Mouse (Mus musculus): ENCODE results near the gene Pla2g5. TPM values are rescaled to one million over a fixed set of nuclear protein-coding genes. Genes with fewer than 3 reads are reported as not detected.

The Pla2g5 gene
- polyA plus RNA-seq, 1 experiment from 2014 or later = 0.42 TPM

DNA sequence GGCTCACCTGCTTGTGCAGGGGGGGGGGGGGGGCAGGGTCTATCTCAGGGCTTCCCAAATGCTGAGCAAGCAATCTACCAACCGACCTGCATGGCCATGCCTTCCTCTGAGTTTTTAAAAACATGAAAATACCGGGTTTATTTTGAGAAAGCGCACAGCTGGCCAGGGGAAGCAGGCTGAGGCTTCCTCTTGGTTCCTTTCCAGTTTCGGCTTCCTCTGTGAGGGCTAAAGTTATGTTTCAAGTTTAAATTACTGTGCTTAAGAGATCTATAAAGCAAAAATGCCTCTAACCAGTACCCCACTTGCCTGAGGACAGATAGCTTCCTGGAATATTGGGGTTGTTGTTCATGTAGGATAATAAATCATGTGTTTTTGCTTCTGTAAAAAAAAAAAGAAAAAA lies 77.1 kb downstream of the Pla2g5 start:
- 36% methylated on average over 4 of the region's 4 CpGs for WGBS
- Histone ChIP-seq H3K27me3 (replicated peaks; ENCODE audit: control insufficient read depth, insufficient read depth, low read length) (no peaks in the 10 kb centered on the region), H3K9me3 (ENCODE audit: control insufficient read depth, low read length) (no peaks in the 10 kb centered on the region), H3K4me3 (ENCODE audit: low read depth, low read length) (no peak overlapping the region), H3K9ac (ENCODE audit: low read length) (no peak overlapping the region), H3K27ac (ENCODE audit: low read depth) (no peak overlapping the region), H3K36me3 (ENCODE audit: control insufficient read depth, insufficient read depth, low read length) (no peaks in the 10 kb centered on the region), H3K4me1 (replicated peaks; ENCODE audit: control insufficient read depth, insufficient read depth, low read length) (no peaks in the 10 kb centered on the region), H3K4me2 (ENCODE audit: low read length) (no peak overlapping the region)
- ATAC-seq (replicated peaks; ENCODE audit: low FRiP score, low TSS enrichment, low read depth) (no peak), DNase-seq (ENCODE audit: low spot score) (no peak)

DNA sequence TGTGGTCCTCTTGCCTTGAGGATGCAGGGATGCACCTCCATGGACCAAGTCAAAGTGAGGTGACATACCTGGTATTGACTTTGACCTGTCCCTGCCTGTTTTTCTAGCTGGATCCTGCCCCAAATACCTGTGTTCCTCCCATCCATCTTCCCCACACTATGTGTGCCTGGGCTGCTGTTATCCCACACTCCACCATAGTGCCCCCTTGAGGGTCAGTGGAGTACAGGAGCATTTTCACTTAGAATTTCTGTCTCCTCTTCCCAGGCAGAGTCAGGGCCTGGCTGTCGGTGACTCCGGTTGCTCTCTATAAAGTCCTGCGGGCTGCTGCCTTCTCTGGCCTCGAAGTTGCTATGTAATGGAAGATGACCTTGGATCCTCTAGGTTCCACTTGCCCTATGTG lies 77.6 kb downstream of the Pla2g5 start:
- no peak overlapping the region for H3K4me2 ChIP-seq (ENCODE audit: low read length)
- no peak overlapping the region for H3K9ac ChIP-seq (ENCODE audit: low read length)
- ATAC-seq (replicated peaks; ENCODE audit: low FRiP score, low TSS enrichment, low read depth) (no peak), DNase-seq (ENCODE audit: low spot score) (no peak)
- no peaks in the 10 kb centered on the region for H3K36me3 ChIP-seq (ENCODE audit: control insufficient read depth, insufficient read depth, low read length)
- H3K4me1 ChIP-seq (replicated peaks; ENCODE audit: control insufficient read depth, insufficient read depth, low read length) = no peaks in the 10 kb centered on the region
- H3K4me3 ChIP-seq (ENCODE audit: low read depth, low read length) = no peak overlapping the region
- 54% methylated on average over 4 of the region's 4 CpGs for WGBS
- H3K27ac ChIP-seq (ENCODE audit: low read depth) = no peak overlapping the region
- H3K9me3 ChIP-seq (ENCODE audit: control insufficient read depth, low read length) = no peaks in the 10 kb centered on the region
- H3K27me3 ChIP-seq (replicated peaks; ENCODE audit: control insufficient read depth, insufficient read depth, low read length) = no peaks in the 10 kb centered on the region

DNA sequence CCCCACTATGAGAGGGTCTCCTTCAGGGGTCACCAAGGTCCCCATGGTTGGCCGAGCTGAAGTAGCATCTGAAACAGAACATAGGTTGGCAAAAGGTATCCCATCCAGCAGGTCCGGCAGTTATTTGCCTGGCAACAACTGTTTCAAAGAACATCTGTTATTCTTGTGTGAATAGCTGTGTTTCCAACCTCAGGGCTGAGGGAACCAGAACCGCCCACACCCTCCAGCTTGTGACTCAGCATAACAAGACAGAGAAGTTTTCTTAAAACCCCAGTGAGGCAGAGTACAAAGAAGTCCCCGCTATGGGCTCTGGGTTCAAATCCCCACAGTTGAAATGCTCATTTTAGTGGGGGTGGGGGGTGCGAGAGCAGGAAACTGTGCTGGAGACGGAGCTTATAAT lies 81.2 kb downstream of the Pla2g5 start:
- no peak overlapping the region for H3K27ac ChIP-seq (ENCODE audit: low read depth)
- DNase-seq (ENCODE audit: low spot score) (no peak), ATAC-seq (replicated peaks; ENCODE audit: low FRiP score, low TSS enrichment, low read depth) (no peak)
- WGBS = 79% methylated on average over 6 of the region's 6 CpGs
- no peak overlapping the region for H3K9ac ChIP-seq (ENCODE audit: low read length)
- H3K27me3 ChIP-seq (replicated peaks; ENCODE audit: control insufficient read depth, insufficient read depth, low read length) = no peaks in the 10 kb centered on the region
- H3K36me3 ChIP-seq (ENCODE audit: control insufficient read depth, insufficient read depth, low read length) = no peaks in the 10 kb centered on the region
- peaks cover 6% of the 10 kb centered on the region; the same call in 1 of the 2 replicates for H3K4me1 ChIP-seq (replicated peaks; ENCODE audit: control insufficient read depth, insufficient read depth, low read length)
- no peaks in the 10 kb centered on the region for H3K9me3 ChIP-seq (ENCODE audit: control insufficient read depth, low read length)
- no peak overlapping the region for H3K4me2 ChIP-seq (ENCODE audit: low read length)
- no peak overlapping the region for H3K4me3 ChIP-seq (ENCODE audit: low read depth, low read length)

DNA sequence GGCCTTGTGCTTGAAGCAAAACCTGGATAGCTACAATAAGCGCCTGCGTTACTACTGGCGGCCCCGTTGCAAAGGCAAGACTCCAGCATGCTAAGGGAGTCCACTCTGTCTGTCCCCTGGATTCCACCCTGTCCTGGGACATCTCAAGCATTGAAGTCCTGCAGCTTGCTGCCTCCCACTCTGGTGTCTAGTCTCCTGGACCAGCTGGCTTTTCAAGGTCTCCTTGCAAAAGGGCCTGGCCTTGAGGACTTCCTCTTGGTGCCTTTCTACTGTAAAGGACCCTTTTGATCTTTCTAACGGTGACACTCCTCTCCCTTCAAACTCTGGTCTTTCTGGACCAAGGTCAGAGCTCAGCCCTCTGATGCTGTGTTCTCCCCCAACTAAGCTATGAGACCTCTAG lies 83.0 kb downstream of the Pla2g5 start:
- no peak overlapping the region for H3K4me2 ChIP-seq (ENCODE audit: low read length)
- peaks cover 6% of the 10 kb centered on the region; the same call in 1 of the 2 replicates for H3K4me1 ChIP-seq (replicated peaks; ENCODE audit: control insufficient read depth, insufficient read depth, low read length)
- no peak overlapping the region for H3K27ac ChIP-seq (ENCODE audit: low read depth)
- ATAC-seq (replicated peaks; ENCODE audit: low FRiP score, low TSS enrichment, low read depth) (no peak), DNase-seq (ENCODE audit: low spot score) (no peak)
- WGBS = 71% methylated on average over 5 of the region's 5 CpGs
- H3K36me3 ChIP-seq (ENCODE audit: control insufficient read depth, insufficient read depth, low read length) = no peaks in the 10 kb centered on the region
- no peak overlapping the region for H3K4me3 ChIP-seq (ENCODE audit: low read depth, low read length)
- H3K27me3 ChIP-seq (replicated peaks; ENCODE audit: control insufficient read depth, insufficient read depth, low read length) = no peaks in the 10 kb centered on the region
- H3K9me3 ChIP-seq (ENCODE audit: control insufficient read depth, low read length) = no peaks in the 10 kb centered on the region
- H3K9ac ChIP-seq (ENCODE audit: low read length) = no peak overlapping the region

DNA sequence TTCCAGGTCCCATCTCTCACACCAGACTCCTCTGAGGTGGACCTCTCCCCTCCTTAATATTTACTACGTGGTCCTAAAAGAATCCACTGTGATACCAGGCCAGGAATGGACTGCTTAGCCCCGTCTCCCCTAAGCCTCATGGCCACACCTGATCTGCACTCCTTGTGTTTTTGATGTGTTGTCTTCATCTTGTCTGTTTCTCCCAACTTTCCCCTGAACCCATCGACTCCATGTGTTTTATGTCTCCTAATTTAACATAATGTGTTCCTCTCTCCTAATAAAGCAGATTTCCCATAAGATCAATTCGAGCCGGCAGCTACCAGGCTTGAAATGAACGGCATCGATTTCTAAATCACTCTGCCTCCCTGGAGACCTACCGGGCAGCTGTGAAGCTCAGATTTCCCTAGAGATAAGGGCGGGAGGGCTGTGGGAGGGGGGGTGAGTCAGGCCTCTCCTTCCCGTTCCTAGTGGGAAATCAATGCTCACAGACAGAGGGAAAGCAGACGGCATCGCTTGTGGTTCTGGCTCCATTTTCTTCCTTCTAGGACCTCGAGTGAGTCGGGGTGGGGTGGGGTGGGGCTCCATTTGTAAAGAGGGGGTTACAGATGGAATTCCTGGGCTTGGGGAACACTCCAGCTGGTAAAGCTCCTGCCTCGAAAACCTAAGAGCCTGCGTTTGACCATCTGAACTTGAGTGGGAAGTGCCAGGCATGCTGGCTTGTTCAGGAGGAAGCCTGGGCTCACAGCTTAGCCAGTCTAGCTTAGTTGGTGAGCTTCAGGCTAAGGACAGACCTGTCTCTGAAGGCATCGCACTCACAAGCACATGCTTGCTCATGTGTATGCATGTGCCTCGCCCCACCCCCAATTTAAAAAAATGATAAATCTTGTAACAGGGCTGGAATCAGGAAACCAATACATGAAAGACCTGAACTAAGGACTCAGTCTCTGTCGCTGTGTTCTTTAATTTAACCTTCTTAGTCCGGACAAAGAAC lies 85.6 kb downstream of the Pla2g5 start:
- no peak for ATAC-seq (replicated peaks; ENCODE audit: low FRiP score, low TSS enrichment, low read depth)
- Histone ChIP-seq H3K4me2 (ENCODE audit: low read length) (no peak overlapping the region), H3K9ac (ENCODE audit: low read length) (no peak overlapping the region), H3K27me3 (replicated peaks; ENCODE audit: control insufficient read depth, insufficient read depth, low read length) (no peaks in the 10 kb centered on the region), H3K27ac (ENCODE audit: low read depth) (no peak overlapping the region), H3K4me1 (replicated peaks; ENCODE audit: control insufficient read depth, insufficient read depth, low read length) (peaks cover 6% of the 10 kb centered on the region; the same call in 1 of the 2 replicates), H3K4me3 (ENCODE audit: low read depth, low read length) (no peak overlapping the region), H3K9me3 (ENCODE audit: control insufficient read depth, low read length) (no peaks in the 10 kb centered on the region), H3K36me3 (ENCODE audit: control insufficient read depth, insufficient read depth, low read length) (no peaks in the 10 kb centered on the region)
- WGBS = 30% methylated on average over 20 of the region's 20 CpGs
- no peak for DNase-seq (ENCODE audit: low spot score)

DNA sequence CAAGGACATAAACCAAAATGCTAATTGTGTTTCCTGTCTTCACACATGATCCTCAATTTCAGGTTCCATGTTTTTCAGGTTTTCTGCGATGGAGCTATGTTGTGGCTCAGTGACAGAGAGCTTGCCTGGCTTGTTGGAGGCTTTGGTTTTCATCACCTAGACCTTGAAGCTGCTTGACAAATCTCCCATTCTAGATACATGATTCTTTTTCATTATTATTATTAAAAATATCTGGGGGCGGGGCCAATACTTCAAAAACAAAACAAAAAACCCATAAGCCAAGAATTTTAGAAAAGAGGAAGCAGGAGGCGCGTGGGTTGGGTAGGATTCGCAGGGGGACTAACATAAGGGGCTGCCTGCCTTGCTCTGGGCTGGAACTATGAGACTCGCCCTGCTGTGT lies 87.8 kb downstream of the Pla2g5 start, which contains the start of gene Pla2g2d:
Gene Pla2g2d (plus strand): TSS at position 301 of the 400 bp plus-strand sequence.
- no peak within 1 kb of the TSS for H3K4me2 ChIP-seq (ENCODE audit: low read length)
- no peaks in the 10 kb centered on the region for H3K9me3 ChIP-seq (ENCODE audit: control insufficient read depth, low read length)
- H3K36me3 ChIP-seq (ENCODE audit: control insufficient read depth, insufficient read depth, low read length) = no peaks in the 10 kb centered on the region
- peaks cover 6% of the 10 kb centered on the region; the same call in 1 of the 2 replicates for H3K4me1 ChIP-seq (replicated peaks; ENCODE audit: control insufficient read depth, insufficient read depth, low read length)
- H3K4me3 ChIP-seq (ENCODE audit: low read depth, low read length) = no peak within 1 kb of the TSS
- H3K27me3 ChIP-seq (replicated peaks; ENCODE audit: control insufficient read depth, insufficient read depth, low read length) = no peaks in the 10 kb centered on the region
- H3K27ac ChIP-seq (ENCODE audit: low read depth) = no peak within 1 kb of the TSS
- H3K9ac ChIP-seq (ENCODE audit: low read length) = no peak within 1 kb of the TSS
- 84% methylated on average over 6 of the region's 6 CpGs for WGBS
- ATAC-seq (replicated peaks; ENCODE audit: low FRiP score, low TSS enrichment, low read depth) (no peak), DNase-seq (ENCODE audit: low spot score) (no peak)

DNA sequence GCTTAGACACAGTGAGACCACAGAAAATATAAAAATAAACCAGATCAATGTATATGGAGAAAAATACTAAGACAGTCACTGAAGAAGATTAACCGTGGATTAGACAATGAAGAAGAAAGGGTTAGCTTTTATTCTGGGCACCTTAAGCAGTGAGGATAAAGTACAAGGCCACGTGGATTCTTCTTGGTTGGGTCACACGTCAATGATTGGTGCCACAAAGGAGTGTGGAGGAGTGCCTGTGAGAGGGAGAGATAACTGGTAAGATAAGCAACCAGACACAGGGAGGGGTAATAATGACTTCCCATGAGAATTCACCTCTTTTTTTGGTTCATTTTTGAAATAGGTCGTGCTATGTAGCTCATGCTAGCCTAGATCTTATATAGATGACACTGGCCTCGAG lies 90.9 kb downstream of the Pla2g5 start:
- no peak overlapping the region for H3K27ac ChIP-seq (ENCODE audit: low read depth)
- no peak overlapping the region for H3K4me2 ChIP-seq (ENCODE audit: low read length)
- H3K4me1 ChIP-seq (replicated peaks; ENCODE audit: control insufficient read depth, insufficient read depth, low read length) = no peaks in the 10 kb centered on the region
- H3K9me3 ChIP-seq (ENCODE audit: control insufficient read depth, low read length) = no peaks in the 10 kb centered on the region
- no peaks in the 10 kb centered on the region for H3K27me3 ChIP-seq (replicated peaks; ENCODE audit: control insufficient read depth, insufficient read depth, low read length)
- no peak for ATAC-seq (replicated peaks; ENCODE audit: low FRiP score, low TSS enrichment, low read depth)
- DNase-seq (ENCODE audit: low spot score) = no peak
- H3K4me3 ChIP-seq (ENCODE audit: low read depth, low read length) = no peak overlapping the region
- no peak overlapping the region for H3K9ac ChIP-seq (ENCODE audit: low read length)
- H3K36me3 ChIP-seq (ENCODE audit: control insufficient read depth, insufficient read depth, low read length) = no peaks in the 10 kb centered on the region
- whole genome bisulfite sequencing = 68% methylated on average over 5 of the region's 5 CpGs

DNA sequence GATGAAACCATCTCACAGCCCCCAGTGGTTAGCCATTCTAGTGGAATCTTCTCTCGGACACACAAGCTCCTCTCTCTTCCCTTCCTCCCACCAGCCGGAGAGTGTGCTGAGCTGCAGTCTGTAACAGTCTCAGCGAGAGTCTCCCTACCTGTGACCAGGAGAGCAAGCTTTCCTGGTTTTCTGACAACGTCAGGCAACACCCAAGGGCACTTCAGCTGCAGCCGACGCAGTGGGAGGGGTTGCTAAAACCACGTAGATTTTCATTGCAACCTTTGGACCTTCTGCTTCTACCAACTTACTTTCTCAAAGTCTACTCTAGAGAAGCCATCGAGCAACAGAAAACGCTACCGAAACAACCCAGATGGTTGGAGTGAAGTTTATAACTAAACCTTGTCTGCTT lies 91.3 kb downstream of the Pla2g5 start:
- no peak for DNase-seq (ENCODE audit: low spot score)
- Histone ChIP-seq H3K9ac (ENCODE audit: low read length) (no peak overlapping the region), H3K4me1 (replicated peaks; ENCODE audit: control insufficient read depth, insufficient read depth, low read length) (no peaks in the 10 kb centered on the region), H3K36me3 (ENCODE audit: control insufficient read depth, insufficient read depth, low read length) (no peaks in the 10 kb centered on the region), H3K9me3 (ENCODE audit: control insufficient read depth, low read length) (no peaks in the 10 kb centered on the region), H3K4me3 (ENCODE audit: low read depth, low read length) (no peak overlapping the region), H3K4me2 (ENCODE audit: low read length) (no peak overlapping the region), H3K27ac (ENCODE audit: low read depth) (no peak overlapping the region), H3K27me3 (replicated peaks; ENCODE audit: control insufficient read depth, insufficient read depth, low read length) (no peaks in the 10 kb centered on the region)
- 64% methylated on average over 10 of the region's 10 CpGs for WGBS
- peak; percentile 79 for ATAC-seq (replicated peaks; ENCODE audit: low FRiP score, low TSS enrichment, low read depth)

DNA sequence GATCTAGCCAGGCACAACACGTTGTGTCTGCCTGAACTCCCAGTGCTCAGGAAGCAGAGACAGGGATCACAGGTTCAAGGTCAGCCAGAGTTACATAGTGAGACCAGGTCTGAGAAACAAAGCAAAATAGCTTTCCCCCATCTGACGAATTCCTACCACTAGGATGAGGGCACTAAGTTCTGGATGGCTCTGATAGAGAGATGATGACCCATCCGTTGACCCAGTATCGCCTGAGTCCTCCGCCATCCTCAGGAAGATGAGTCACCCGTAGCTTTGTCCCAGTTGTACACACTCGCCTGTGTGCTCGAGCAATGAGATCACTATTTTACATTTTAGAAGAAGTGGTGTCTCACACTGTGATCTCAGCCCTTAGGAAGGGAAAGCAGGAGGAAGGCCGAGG lies 101.0 kb downstream of the Pla2g5 start:
- H3K4me3 ChIP-seq (ENCODE audit: low read depth, low read length) = no peak overlapping the region
- no peak overlapping the region for H3K27ac ChIP-seq (ENCODE audit: low read depth)
- no peaks in the 10 kb centered on the region for H3K9me3 ChIP-seq (ENCODE audit: control insufficient read depth, low read length)
- no peaks in the 10 kb centered on the region for H3K36me3 ChIP-seq (ENCODE audit: control insufficient read depth, insufficient read depth, low read length)
- H3K4me1 ChIP-seq (replicated peaks; ENCODE audit: control insufficient read depth, insufficient read depth, low read length) = no peaks in the 10 kb centered on the region
- H3K9ac ChIP-seq (ENCODE audit: low read length) = no peak overlapping the region
- ATAC-seq (replicated peaks; ENCODE audit: low FRiP score, low TSS enrichment, low read depth) (no peak), DNase-seq (ENCODE audit: low spot score) (no peak)
- WGBS = 71% methylated on average over 9 of the region's 9 CpGs
- no peaks in the 10 kb centered on the region for H3K27me3 ChIP-seq (replicated peaks; ENCODE audit: control insufficient read depth, insufficient read depth, low read length)
- H3K4me2 ChIP-seq (ENCODE audit: low read length) = no peak overlapping the region
